Mouse (Mus musculus) heart, embryonic 14.5 days (tissue): ENCODE data around the gene Ppef2. TPM values are rescaled to one million over a fixed set of nuclear protein-coding genes. Genes with fewer than 3 reads are reported as not detected.

ENCODE experiments used
- ATAC-seq: fragments of 200-750 bp; cut with Nextera tagmentation; 2 replicates; pipeline ENCODE4 v1.8.0; 2017; ENCODE audit warnings: low read depth, moderate TSS enrichment; ENCODE audit not compliant: insufficient number of reproducible peaks, insufficient read depth, low FRiP score
- H3K27ac ChIP-seq, 2 experiments: fragments of 200-500 bp in 1 of 2; fragments of 300-500 bp in 1 of 2; sonication (generic) in 1 of 2; replicated peaks in 1 of 2; 2 replicates each; pipeline ENCODE4 v1.5.1; 2012 to 2014; ENCODE audit warnings: low read depth in 2 of 2, low read length in 2 of 2, control low read depth in 1 of 2, mild to moderate bottlenecking in 1 of 2, mixed read lengths in 1 of 2; ENCODE audit not compliant: control insufficient read depth in 1 of 2, insufficient read depth in 1 of 2
- H3K27me3 ChIP-seq: fragments of 300-500 bp; sonication (generic); 2 replicates; pipeline ENCODE4 v1.6.1; 2014; ENCODE audit warnings: mild to moderate bottlenecking, low read length, control low read depth; ENCODE audit not compliant: control insufficient read depth, insufficient read depth
- H3K36me3 ChIP-seq: fragments of 300-500 bp; sonication (generic); 2 replicates; pipeline ENCODE4 v1.6.1; 2014; ENCODE audit warnings: mild to moderate bottlenecking, control low read depth, low read length, mixed read lengths; ENCODE audit not compliant: control insufficient read depth, insufficient read depth
- H3K4me1 ChIP-seq, 2 experiments: fragments of 200-500 bp in 1 of 2; fragments of 300-500 bp in 1 of 2; sonication (generic) in 1 of 2; 2 replicates each; pipeline ENCODE4 v1.6.1; 2012 to 2014; ENCODE audit warnings: low read length in 2 of 2, control low read depth in 1 of 2, mixed read lengths in 1 of 2; ENCODE audit not compliant: control insufficient read depth in 2 of 2, insufficient read depth in 2 of 2
- H3K4me2 ChIP-seq: fragments of 300-500 bp; sonication (generic); 2 replicates; pipeline ENCODE4 v1.6.1; 2014; ENCODE audit warnings: mild to moderate bottlenecking, low read length
- H3K4me3 ChIP-seq, 2 experiments: fragments of 200-500 bp in 1 of 2; fragments of 300-500 bp in 1 of 2; sonication (generic) in 1 of 2; 2 replicates each; pipeline ENCODE4 v1.5.1; 2012 to 2014; ENCODE audit warnings: low read length in 2 of 2, mild to moderate bottlenecking in 2 of 2, control low read depth in 1 of 2, low read depth in 1 of 2, moderate library complexity in 1 of 2; ENCODE audit not compliant: control insufficient read depth in 1 of 2, insufficient read depth in 1 of 2
- H3K9ac ChIP-seq: fragments of 300-500 bp; sonication (generic); 2 replicates; pipeline ENCODE4 v1.6.1; 2014; ENCODE audit warnings: mild to moderate bottlenecking, low read length
- H3K9me3 ChIP-seq: fragments of 300-500 bp; sonication (generic); 2 replicates; pipeline ENCODE4 v1.6.1; 2016; ENCODE audit warnings: low read length, control low read depth; ENCODE audit not compliant: control insufficient read depth
- WGBS: fragments of 180-500 bp; shearing (Covaris S2); extraction: QIAGEN DNeasy Blood & Tissue Kit; methylation state at CpG from one replicate; pipeline ENCODE4 v1.1.7; 2014; 5-methylcytosine and 5-hydroxymethylcytosine counted together
- polyA plus RNA-seq: library from polyadenylated mRNA; unstranded; fragments of >200 nt; fragmentation: Nextera tagmentation; extraction: Ambion mirVana; gene quantifications from 2 replicates; pipeline ENCODE4 v1.2.1, GENCODE M21; 2014

Gene Ppef2
- polyA plus RNA-seq, 1 experiment from 2014 or later = not detected

DNA sequence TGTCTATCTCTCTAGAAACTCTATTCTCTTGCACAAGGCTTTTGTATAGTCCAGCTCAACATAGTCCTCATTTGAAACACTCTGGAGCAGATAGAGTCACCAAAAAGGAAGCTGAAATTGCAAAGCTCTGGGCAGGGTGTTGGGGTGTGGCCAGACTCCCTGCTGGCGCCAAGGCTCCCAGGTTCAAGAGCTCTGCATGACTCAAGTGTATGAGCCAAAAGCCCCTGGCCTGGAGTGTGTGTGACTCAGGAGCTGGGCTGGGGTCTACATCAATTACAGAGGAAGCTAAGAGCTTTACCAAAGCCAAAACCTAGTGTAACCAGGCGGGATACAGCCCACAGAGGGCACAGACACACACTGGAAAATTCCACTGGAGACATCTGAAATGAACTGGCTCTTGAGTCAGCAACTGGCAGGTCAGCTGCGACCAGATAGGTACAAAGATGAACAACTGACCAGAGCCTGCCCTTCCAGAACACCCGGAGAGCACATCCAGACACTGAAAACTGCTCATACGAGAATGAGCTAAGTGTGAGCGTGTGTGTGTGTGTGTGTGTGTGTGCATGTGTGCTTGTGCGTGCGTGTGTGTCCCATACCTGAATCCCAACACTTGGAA, 35.7 kb downstream of the Ppef2 start:
- H3K4me1 ChIP-seq = peaks cover 2 to 7% of the 10 kb centered on the region in 2 experiments; a peak in 3 of 4 replicates
- H3K36me3 ChIP-seq = no peaks in the 10 kb centered on the region
- no peak overlapping the region for H3K27ac ChIP-seq
- H3K27me3 ChIP-seq = no peaks in the 10 kb centered on the region
- no peak overlapping the region for H3K9ac ChIP-seq
- H3K9me3 ChIP-seq = no peaks in the 10 kb centered on the region
- H3K4me3 ChIP-seq = no peak overlapping the region
- 79% methylated on average over 8 of the region's 8 CpGs for WGBS
- no peak overlapping the region for H3K4me2 ChIP-seq
- no peak for ATAC-seq

- ATAC-seq = no peak
- no peak overlapping the region for H3K9ac ChIP-seq
- H3K4me1 ChIP-seq = peaks cover 2 to 7% of the 10 kb centered on the region in 2 experiments; a peak in 3 of 4 replicates
- WGBS = 38% methylated on average over 6 of the region's 6 CpGs
- no peak overlapping the region for H3K27ac ChIP-seq
- no peaks in the 10 kb centered on the region for H3K27me3 ChIP-seq
- no peak overlapping the region for H3K4me3 ChIP-seq
- no peaks in the 10 kb centered on the region for H3K9me3 ChIP-seq
- no peaks in the 10 kb centered on the region for H3K36me3 ChIP-seq
- H3K4me2 ChIP-seq = no peak overlapping the region
Measured at GRCm38 (mm10) chr5:92219826-92220225, 36.3 kb downstream of the Ppef2 start.

DNA sequence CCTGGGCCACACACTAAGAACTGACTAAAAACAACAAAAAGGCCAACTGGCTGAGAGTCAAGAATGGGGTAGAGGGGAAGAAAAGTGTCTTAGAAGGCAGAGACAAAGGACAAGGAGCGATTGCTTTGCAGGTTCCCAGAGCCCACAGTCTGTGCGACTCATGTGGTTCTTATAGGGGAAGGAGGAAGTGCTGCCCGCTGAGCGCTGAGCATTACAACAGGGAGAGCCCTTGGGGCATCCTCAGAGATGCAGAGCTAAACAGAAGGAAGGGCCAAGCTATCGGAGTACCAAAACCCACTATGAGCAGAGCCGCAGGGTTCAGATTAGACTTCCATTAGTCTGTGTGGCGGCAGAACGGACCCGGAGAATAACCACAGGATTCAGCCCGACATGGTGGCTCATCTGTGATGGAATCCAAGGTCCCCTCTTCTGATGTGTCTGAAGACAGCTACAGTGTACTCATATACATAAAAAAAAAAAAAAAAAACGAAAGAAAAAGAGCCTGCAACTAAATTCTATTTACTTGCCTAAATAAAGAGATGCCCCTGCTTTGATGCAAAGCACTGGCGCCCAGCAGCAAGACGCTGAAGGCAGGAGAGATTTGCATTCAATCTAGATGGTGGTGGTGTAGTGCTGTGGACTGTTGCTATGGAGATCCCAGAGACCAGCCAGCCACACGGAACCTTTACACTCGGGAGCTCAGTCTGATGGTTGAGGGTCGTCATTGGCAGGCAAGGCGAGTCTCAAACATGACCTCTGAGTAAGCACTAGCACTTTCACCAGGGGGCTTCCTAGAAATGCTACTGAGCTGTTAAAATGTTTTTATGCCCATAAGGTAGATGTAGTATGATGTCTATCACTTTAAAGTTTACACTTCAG, 36.9 kb downstream of the Ppef2 start:
- H3K4me2 ChIP-seq = no peak overlapping the region
- no peak for ATAC-seq
- H3K27ac ChIP-seq = no peak overlapping the region
- no peaks in the 10 kb centered on the region for H3K36me3 ChIP-seq
- H3K9me3 ChIP-seq = no peaks in the 10 kb centered on the region
- no peak overlapping the region for H3K4me3 ChIP-seq
- no peak overlapping the region for H3K9ac ChIP-seq
- 59% methylated on average over 17 of the region's 17 CpGs for WGBS
- H3K4me1 ChIP-seq = peaks cover 2 to 7% of the 10 kb centered on the region in 2 experiments; a peak in 3 of 4 replicates
- no peaks in the 10 kb centered on the region for H3K27me3 ChIP-seq

DNA sequence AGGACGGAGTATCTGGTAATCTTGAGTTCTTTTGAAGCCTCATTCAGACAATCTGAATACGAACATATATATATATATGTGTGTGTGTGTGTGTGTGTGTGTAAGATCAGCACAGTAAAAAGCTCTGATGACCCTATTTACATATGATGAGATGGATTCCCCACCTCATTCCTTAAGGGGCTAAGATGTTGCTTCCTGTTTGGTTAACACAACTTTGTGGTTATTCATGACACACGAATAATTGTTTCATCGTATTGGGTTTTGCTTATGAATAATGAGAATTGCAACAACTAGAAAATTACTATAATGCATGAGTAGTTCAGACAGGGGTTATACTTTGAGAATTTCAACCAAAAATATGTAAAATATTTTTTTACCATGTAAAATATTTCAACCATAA, 40.8 kb downstream of the Ppef2 start, which contains the start of gene U90926:
TSS of gene U90926 (minus strand) at position 101 of the 400 bp plus-strand sequence.
- no peak for ATAC-seq
- Histone ChIP-seq H3K4me1 (peaks cover 2 to 7% of the 10 kb centered on the region in 2 experiments; a peak in 3 of 4 replicates), H3K9ac (no peak within 1 kb of the TSS), H3K27ac (no peak within 1 kb of the TSS), H3K4me2 (no peak within 1 kb of the TSS), H3K27me3 (no peaks in the 10 kb centered on the region), H3K4me3 (no peak within 1 kb of the TSS), H3K36me3 (no peaks in the 10 kb centered on the region), H3K9me3 (no peaks in the 10 kb centered on the region)
- 81% methylated on average over 4 of the region's 4 CpGs for WGBS

- Histone ChIP-seq H3K27me3 (no peaks in the 10 kb centered on the region), H3K9ac (no peak overlapping the region), H3K4me1 (no peaks in the 10 kb centered on the region), H3K9me3 (no peaks in the 10 kb centered on the region), H3K27ac (no peak overlapping the region), H3K4me3 (no peak overlapping the region), H3K4me2 (no peak overlapping the region), H3K36me3 (no peaks in the 10 kb centered on the region)
- 79% methylated on average over 4 of the region's 4 CpGs for WGBS
- ATAC-seq = no peak
Measured at GRCm38 (mm10) chr5:92212231-92212630, 43.8 kb downstream of the Ppef2 start.

DNA sequence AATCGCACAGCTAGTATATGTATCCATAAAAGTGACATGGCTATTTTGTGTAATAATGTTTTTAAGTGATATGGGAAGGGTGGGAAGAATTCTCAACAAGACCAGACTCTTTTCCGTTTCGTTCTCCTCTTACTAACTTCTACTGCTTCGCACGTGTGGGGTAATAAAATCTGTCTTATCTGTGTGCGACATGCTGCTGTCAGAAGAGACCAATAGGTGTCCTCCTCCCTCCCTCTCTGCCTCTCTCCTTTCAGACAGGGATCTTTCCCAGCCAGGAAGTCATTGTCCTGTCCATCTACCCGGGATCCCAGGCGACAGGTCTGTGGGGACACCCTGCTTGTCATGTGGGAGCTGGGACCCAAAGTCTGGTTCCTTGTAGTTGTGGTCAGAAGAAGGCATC, 45.9 kb downstream of the Ppef2 start:
- H3K4me1 ChIP-seq = no peaks in the 10 kb centered on the region; a peak in 1 of 4 replicates
- H3K9ac ChIP-seq = no peak overlapping the region
- H3K9me3 ChIP-seq = no peaks in the 10 kb centered on the region
- peaks cover 4% of the 10 kb centered on the region for H3K36me3 ChIP-seq
- no peak overlapping the region for H3K4me3 ChIP-seq
- WGBS = 68% methylated on average over 8 of the region's 8 CpGs
- H3K27ac ChIP-seq = no peak overlapping the region
- H3K27me3 ChIP-seq = no peaks in the 10 kb centered on the region
- H3K4me2 ChIP-seq = no peak overlapping the region
- no peak for ATAC-seq

- H3K4me1 ChIP-seq = peaks cover 0 to 6% of the 10 kb centered on the region in 2 experiments; a peak in 2 of 4 replicates
- no peak for ATAC-seq
- no peak overlapping the region for H3K9ac ChIP-seq
- no peaks in the 10 kb centered on the region for H3K27me3 ChIP-seq
- H3K27ac ChIP-seq = no peak overlapping the region
- no peak overlapping the region for H3K4me2 ChIP-seq
- 95% methylated on average over 6 of the region's 6 CpGs for WGBS
- no peaks in the 10 kb centered on the region for H3K9me3 ChIP-seq
- H3K4me3 ChIP-seq = no peak overlapping the region
- peaks cover 33% of the 10 kb centered on the region for H3K36me3 ChIP-seq
Measured at GRCm38 (mm10) chr5:92206121-92206520, 50.0 kb downstream of the Ppef2 start.
